Mouse (Mus musculus) stomach, postnatal 0 days (tissue): ENCODE results near the gene Cpa4.

Source experiments
- CTCF ChIP-seq: IDR thresholded peaks from 2 replicates; pipeline ENCODE4 v1.5.1; 2016; ENCODE audit warnings: antibody characterized with exemption, low read depth, mild to moderate bottlenecking, moderate library complexity
- EP300 ChIP-seq: optimal IDR thresholded peaks from 2 replicates; pipeline ENCODE3; 2016; ENCODE audit warnings: antibody characterized with exemption

DNA sequence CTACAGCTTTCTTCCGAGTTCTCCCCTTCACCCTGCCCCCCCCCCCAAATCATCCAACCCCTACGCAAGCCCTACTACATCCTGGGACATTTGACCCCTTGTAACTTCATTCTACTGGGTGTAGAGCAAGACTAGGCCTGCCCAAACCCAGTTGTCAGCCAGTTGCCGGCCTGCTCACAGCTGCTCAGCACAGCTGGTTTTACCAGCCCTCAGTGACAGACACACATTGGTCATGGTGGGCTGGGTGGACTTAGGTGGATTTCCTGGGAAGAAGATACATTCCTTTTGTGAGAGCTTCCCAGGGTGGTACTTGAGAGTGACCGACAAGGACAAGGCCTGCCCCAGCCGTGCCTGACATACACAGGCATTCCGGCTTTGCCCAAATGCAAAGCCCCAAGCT is 52.8 kb downstream of the Cpa4 start:
- TF ChIP-seq CTCF (no peak), EP300 (no peak)
